Mouse (Mus musculus) lung, embryonic 15.5 days (tissue): ENCODE measurements around the gene Prok2. TPM values are rescaled to one million over a fixed set of nuclear protein-coding genes. Genes with fewer than 3 reads are reported as not detected.

ENCODE experiments used
- ATAC-seq: fragments of 200-750 bp; cut with Nextera tagmentation; 2 replicates; pipeline ENCODE4 v1.8.0; 2017; ENCODE audit warnings: moderate number of reproducible peaks, borderline replicate concordance; ENCODE audit not compliant: low FRiP score, low TSS enrichment; ENCODE audit errors: extremely low read depth
- H3K27ac ChIP-seq: fragments of 300-500 bp; sonication (generic); 2 replicates; pipeline ENCODE4 v1.5.1; 2015; ENCODE audit warnings: moderate library complexity, mild to moderate bottlenecking, inconsistent platforms
- H3K27me3 ChIP-seq: fragments of 300-500 bp; sonication (generic); 2 replicates; pipeline ENCODE4 v1.6.1; 2015; ENCODE audit warnings: inconsistent platforms
- H3K36me3 ChIP-seq: fragments of 300-500 bp; sonication (generic); 2 replicates; pipeline ENCODE4 v1.6.1; 2015; ENCODE audit warnings: inconsistent platforms
- H3K4me1 ChIP-seq: fragments of 300-500 bp; sonication (generic); 2 replicates; pipeline ENCODE4 v1.6.1; 2015; ENCODE audit warnings: inconsistent platforms
- H3K4me2 ChIP-seq: fragments of 300-500 bp; sonication (generic); 2 replicates; pipeline ENCODE4 v1.6.1; 2015; ENCODE audit warnings: inconsistent platforms, mild to moderate bottlenecking, moderate library complexity
- H3K4me3 ChIP-seq: fragments of 300-500 bp; sonication (generic); 2 replicates; pipeline ENCODE4 v1.5.1; 2015; ENCODE audit warnings: mild to moderate bottlenecking, inconsistent platforms
- H3K9ac ChIP-seq: fragments of 300-500 bp; sonication (generic); 2 replicates; pipeline ENCODE4 v1.6.1; 2015; ENCODE audit warnings: inconsistent platforms
- H3K9me3 ChIP-seq: fragments of 300-500 bp; sonication (generic); 2 replicates; pipeline ENCODE4 v1.6.1; 2016; ENCODE audit warnings: inconsistent platforms
- WGBS: fragments of 180-500 bp; shearing (Covaris S2); methylation state at CpG from one replicate; pipeline ENCODE4 v1.1.7; 2015; 5-methylcytosine and 5-hydroxymethylcytosine counted together
- polyA plus RNA-seq: library from polyadenylated mRNA; unstranded; fragments of >200 nt; fragmentation: Nextera tagmentation; extraction: Ambion mirVana; gene quantifications from 2 replicates; pipeline ENCODE4 v1.2.1, GENCODE M21; 2015

Prok2 gene
- polyA plus RNA-seq, result 0.11 and 0.14 TPM in 2 replicates

GRCm38 (mm10) chr6:99725971-99726561 lies at the start of gene Prok2:
Prok2 (minus strand) TSS chr6:99726392.
- WGBS, result 1% methylated on average over 54 of the region's 61 CpGs
- peaks cover 40% of the 10 kb centered on the region for H3K27me3 ChIP-seq

GRCm38 (mm10) chr6:99774680-99775079 lies 48.5 kb upstream of the Prok2 start:
- H3K27me3 ChIP-seq, result no peaks in the 10 kb centered on the region
- no peaks in the 10 kb centered on the region for H3K9me3 ChIP-seq
- no peak for ATAC-seq
- no peak overlapping the region for H3K4me2 ChIP-seq
- 71% methylated on average over 10 of the region's 10 CpGs for WGBS
- H3K4me1 ChIP-seq, result no peaks in the 10 kb centered on the region
- H3K27ac ChIP-seq, result no peak overlapping the region
- H3K4me3 ChIP-seq, result no peak overlapping the region
- H3K36me3 ChIP-seq, result no peaks in the 10 kb centered on the region
- no peak overlapping the region for H3K9ac ChIP-seq

More at GRCm38 (mm10) chr6:99725971-99726561, at the start of gene Prok2:
- Histone ChIP-seq H3K27ac (no peak within 1 kb of the TSS), H3K9ac (peak within 1 kb of the TSS; percentile 23; the same call in 1 of the 2 replicates), H3K4me3 (peak within 1 kb of the TSS; percentile 47), H3K9me3 (no peaks in the 10 kb centered on the region), H3K4me1 (peaks cover 14% of the 10 kb centered on the region), H3K4me2 (peak within 1 kb of the TSS; percentile 94), H3K36me3 (no peaks in the 10 kb centered on the region)
- peak; percentile 59 for ATAC-seq

- WGBS, result 44% methylated on average over 5 of the region's 5 CpGs
- Histone ChIP-seq H3K27ac (no peak overlapping the region), H3K9me3 (no peaks in the 10 kb centered on the region), H3K4me1 (no peaks in the 10 kb centered on the region), H3K4me3 (no peak overlapping the region), H3K27me3 (no peaks in the 10 kb centered on the region), H3K36me3 (no peaks in the 10 kb centered on the region), H3K4me2 (no peak overlapping the region), H3K9ac (no peak overlapping the region)
- ATAC-seq, result no peak
Observed at GRCm38 (mm10) chr6:99768495-99768894, 42.3 kb upstream of the Prok2 start.

GRCm38 (mm10) chr6:99764916-99765315 lies 38.7 kb upstream of the Prok2 start:
- Histone ChIP-seq H3K27me3 (no peaks in the 10 kb centered on the region), H3K9ac (no peak overlapping the region), H3K4me2 (no peak overlapping the region), H3K36me3 (no peaks in the 10 kb centered on the region), H3K27ac (no peak overlapping the region), H3K4me3 (no peak overlapping the region), H3K9me3 (no peaks in the 10 kb centered on the region), H3K4me1 (no peaks in the 10 kb centered on the region)
- 72% methylated on average over 3 of the region's 3 CpGs for WGBS
- no peak for ATAC-seq

GRCm38 (mm10) chr6:99762069-99762985 lies 36.1 kb upstream of the Prok2 start:
- Histone ChIP-seq H3K4me2 (no peak overlapping the region), H3K9ac (no peak overlapping the region), H3K36me3 (no peaks in the 10 kb centered on the region), H3K4me1 (no peaks in the 10 kb centered on the region), H3K4me3 (no peak overlapping the region), H3K9me3 (no peaks in the 10 kb centered on the region), H3K27me3 (no peaks in the 10 kb centered on the region), H3K27ac (no peak overlapping the region)
- no peak for ATAC-seq
- WGBS, result 68% methylated on average over 14 of the region's 14 CpGs

- Histone ChIP-seq H3K27me3 (no peaks in the 10 kb centered on the region), H3K4me3 (no peak overlapping the region), H3K27ac (no peak overlapping the region), H3K4me1 (no peaks in the 10 kb centered on the region), H3K4me2 (no peak overlapping the region), H3K9ac (no peak overlapping the region), H3K9me3 (no peaks in the 10 kb centered on the region), H3K36me3 (no peaks in the 10 kb centered on the region)
- WGBS, result 77% methylated on average over 9 of the region's 9 CpGs
- ATAC-seq, result no peak
Observed at GRCm38 (mm10) chr6:99756105-99756504, 29.9 kb upstream of the Prok2 start.

- H3K36me3 ChIP-seq, result no peaks in the 10 kb centered on the region
- no peak overlapping the region for H3K9ac ChIP-seq
- H3K9me3 ChIP-seq, result no peaks in the 10 kb centered on the region
- H3K27ac ChIP-seq, result no peak overlapping the region
- 52% methylated on average over 6 of the region's 6 CpGs for WGBS
- no peak for ATAC-seq
- H3K4me1 ChIP-seq, result no peaks in the 10 kb centered on the region
- H3K4me2 ChIP-seq, result no peak overlapping the region
- H3K4me3 ChIP-seq, result no peak overlapping the region
- H3K27me3 ChIP-seq, result no peaks in the 10 kb centered on the region
Observed at GRCm38 (mm10) chr6:99751308-99751707, 25.1 kb upstream of the Prok2 start.

- H3K4me1 ChIP-seq, result no peaks in the 10 kb centered on the region
- H3K9me3 ChIP-seq, result no peaks in the 10 kb centered on the region
- no peak overlapping the region for H3K4me3 ChIP-seq
- no peaks in the 10 kb centered on the region for H3K36me3 ChIP-seq
- no peak overlapping the region for H3K27ac ChIP-seq
- H3K9ac ChIP-seq, result no peak overlapping the region
- ATAC-seq, result no peak
- no peaks in the 10 kb centered on the region for H3K27me3 ChIP-seq
- H3K4me2 ChIP-seq, result no peak overlapping the region
- WGBS, result 73% methylated on average over 5 of the region's 5 CpGs
Observed at GRCm38 (mm10) chr6:99746275-99746674, 20.1 kb upstream of the Prok2 start.

GRCm38 (mm10) chr6:99742866-99743265 lies 16.7 kb upstream of the Prok2 start:
- no peaks in the 10 kb centered on the region for H3K27me3 ChIP-seq
- no peak overlapping the region for H3K4me2 ChIP-seq
- no peaks in the 10 kb centered on the region for H3K36me3 ChIP-seq
- ATAC-seq, result no peak
- no peak overlapping the region for H3K27ac ChIP-seq
- no peak overlapping the region for H3K9ac ChIP-seq
- no peaks in the 10 kb centered on the region for H3K9me3 ChIP-seq
- WGBS, result 62% methylated on average over 3 of the region's 3 CpGs
- no peak overlapping the region for H3K4me3 ChIP-seq
- H3K4me1 ChIP-seq, result no peaks in the 10 kb centered on the region

- no peak overlapping the region for H3K9ac ChIP-seq
- H3K9me3 ChIP-seq, result no peaks in the 10 kb centered on the region
- 58% methylated on average over 5 of the region's 5 CpGs for WGBS
- ATAC-seq, result no peak
- H3K27ac ChIP-seq, result no peak overlapping the region
- H3K36me3 ChIP-seq, result no peaks in the 10 kb centered on the region
- no peak overlapping the region for H3K4me3 ChIP-seq
- H3K27me3 ChIP-seq, result 0 out of 2 replicates have a peak, but pooled peaks cover 2% of the 10 kb centered on the region
- H3K4me1 ChIP-seq, result no peaks in the 10 kb centered on the region
- H3K4me2 ChIP-seq, result no peak overlapping the region
Observed at GRCm38 (mm10) chr6:99734666-99735065, 8.5 kb upstream of the Prok2 start.

GRCm38 (mm10) chr6:99732673-99733072 lies 6.5 kb upstream of the Prok2 start:
- Histone ChIP-seq H3K4me3 (no peak overlapping the region), H3K9ac (no peak overlapping the region), H3K4me1 (no peaks in the 10 kb centered on the region), H3K27me3 (peaks cover 10% of the 10 kb centered on the region; the same call in 1 of the 2 replicates), H3K27ac (no peak overlapping the region), H3K9me3 (no peaks in the 10 kb centered on the region), H3K36me3 (no peaks in the 10 kb centered on the region), H3K4me2 (no peak overlapping the region)
- ATAC-seq, result no peak
- 83% methylated on average over 8 of the region's 8 CpGs for WGBS

- WGBS, result 77% methylated on average over 4 of the region's 4 CpGs
- Histone ChIP-seq H3K4me1 (no peaks in the 10 kb centered on the region; the same call in 1 of the 2 replicates), H3K4me3 (no peak overlapping the region), H3K9me3 (no peaks in the 10 kb centered on the region), H3K27me3 (peaks cover 16% of the 10 kb centered on the region), H3K36me3 (no peaks in the 10 kb centered on the region), H3K27ac (no peak overlapping the region), H3K4me2 (no peak overlapping the region), H3K9ac (no peak overlapping the region)
- no peak for ATAC-seq
Observed at GRCm38 (mm10) chr6:99731926-99732325, 5.7 kb upstream of the Prok2 start.
